Mouse (Mus musculus) stomach, embryonic 14.5 days (tissue): ENCODE results near the gene Gm11992. TPM values are rescaled to one million over a fixed set of nuclear protein-coding genes. Genes with fewer than 3 reads are reported as not detected.

Experiments used
- ATAC-seq: fragments of 200-750 bp; cut with Nextera tagmentation; 2 replicates; pipeline ENCODE4 v1.8.0; 2017; ENCODE audit warnings: low read depth, moderate TSS enrichment; ENCODE audit not compliant: insufficient number of reproducible peaks, insufficient read depth, low FRiP score
- H3K27ac ChIP-seq: fragments of 300-500 bp; sonication (generic); 2 replicates; pipeline ENCODE4 v1.5.1; 2014; ENCODE audit warnings: mild to moderate bottlenecking, low read length, moderate library complexity, mixed read lengths
- H3K27me3 ChIP-seq: fragments of 300-500 bp; sonication (generic); 2 replicates; pipeline ENCODE4 v1.6.1; 2014; ENCODE audit warnings: low read length, control low read depth, mixed read lengths; ENCODE audit not compliant: control insufficient read depth, insufficient read depth
- H3K36me3 ChIP-seq: fragments of 300-500 bp; sonication (generic); 2 replicates; pipeline ENCODE4 v1.6.1; 2014; ENCODE audit warnings: mild to moderate bottlenecking, control low read depth, low read length, moderate library complexity, mixed read lengths; ENCODE audit not compliant: control insufficient read depth, insufficient read depth
- H3K4me1 ChIP-seq: fragments of 300-500 bp; sonication (generic); 2 replicates; pipeline ENCODE4 v1.6.1; 2014; ENCODE audit warnings: low read length, control low read depth, mixed read lengths; ENCODE audit not compliant: control insufficient read depth, insufficient read depth
- H3K4me2 ChIP-seq: fragments of 300-500 bp; sonication (generic); replicated peaks from 2 replicates; pipeline ENCODE4 v1.6.1; 2014; ENCODE audit warnings: low read depth, low read length, control low read depth
- H3K4me3 ChIP-seq: fragments of 300-500 bp; sonication (generic); 2 replicates; pipeline ENCODE4 v1.5.1; 2014; ENCODE audit warnings: low read depth, low read length, control low read depth
- H3K9ac ChIP-seq: fragments of 300-500 bp; sonication (generic); replicated peaks from 2 replicates; pipeline ENCODE4 v1.6.1; 2014; ENCODE audit warnings: low read depth, mild to moderate bottlenecking, control low read depth, low read length, moderate library complexity, mixed read lengths
- H3K9me3 ChIP-seq: fragments of 300-500 bp; sonication (generic); 2 replicates; pipeline ENCODE4 v1.6.1; 2016; ENCODE audit warnings: low read depth, low read length, control low read depth; ENCODE audit not compliant: control insufficient read depth
- WGBS: fragments of 180-500 bp; shearing (Covaris S2); extraction: QIAGEN DNeasy Blood & Tissue Kit; methylation state at CpG from one replicate; pipeline ENCODE4 v1.1.7; 2014; 5-methylcytosine and 5-hydroxymethylcytosine counted together
- polyA plus RNA-seq: library from polyadenylated mRNA; unstranded; fragments of >200 nt; fragmentation: Nextera tagmentation; extraction: Ambion mirVana; gene quantifications from 2 replicates; pipeline ENCODE4 v1.2.1, GENCODE M21; 2014

Gene Gm11992
- polyA plus RNA-seq, 1 experiment from 2014 or later: 0.88 TPM

DNA sequence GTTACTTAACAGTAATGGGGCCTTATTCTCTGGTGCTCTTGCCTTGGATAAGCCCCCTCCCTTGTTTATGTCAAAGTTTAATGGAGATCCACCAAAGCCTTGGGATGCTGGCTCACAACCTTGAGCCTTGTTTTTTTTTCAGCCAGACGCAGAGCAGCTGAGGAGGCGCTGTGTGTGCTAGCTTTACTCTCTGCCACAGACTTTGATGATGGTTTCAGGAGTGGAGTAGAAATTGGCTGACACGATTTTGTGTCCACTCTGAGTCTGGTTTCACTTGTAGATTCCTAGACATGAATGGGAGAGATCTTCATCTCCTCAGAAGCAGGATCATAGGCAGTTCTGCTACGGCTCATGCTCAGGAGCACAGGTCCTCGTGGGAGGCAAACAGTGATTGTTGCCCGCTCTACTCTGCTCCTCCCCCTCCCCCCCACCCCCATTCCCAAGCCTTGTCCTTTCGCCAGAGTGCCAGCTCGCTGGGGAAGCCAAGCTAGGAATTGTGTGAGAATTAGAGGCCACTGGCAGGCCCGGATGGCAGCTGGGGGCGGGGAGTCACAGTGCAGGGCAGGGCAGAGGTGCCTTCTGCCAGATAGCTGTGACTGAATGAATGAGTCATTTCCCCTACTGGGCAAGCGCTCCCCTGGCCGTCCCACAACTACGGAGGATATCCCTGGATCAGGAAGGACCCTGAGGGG lies 69.1 kb downstream of the Gm11992 start:
- ATAC-seq: peak; percentile 76
- H3K36me3 ChIP-seq: no peaks in the 10 kb centered on the region
- no peak overlapping the region for H3K27ac ChIP-seq
- peaks cover 18% of the 10 kb centered on the region for H3K27me3 ChIP-seq
- H3K9me3 ChIP-seq: no peaks in the 10 kb centered on the region
- H3K9ac ChIP-seq: no peak overlapping the region
- peak overlapping the region; percentile 90 for H3K4me2 ChIP-seq
- 5% methylated on average over 13 of the region's 13 CpGs for WGBS
- H3K4me3 ChIP-seq: peak overlapping the region; percentile 38
- peaks cover 17% of the 10 kb centered on the region for H3K4me1 ChIP-seq

GRCm38 (mm10) chr11:9118050-9118420 lies 69.6 kb downstream of the Gm11992 start, which contains the start of gene Upp1:
Gene Upp1, plus strand, starts transcription at chr11:9118103.
- Histone ChIP-seq H3K4me3 (peak within 1 kb of the TSS; percentile 38), H3K4me2 (peak within 1 kb of the TSS; percentile 90), H3K9ac (peak within 1 kb of the TSS; percentile 14; the same call in 1 of the 2 replicates), H3K27me3 (peaks cover 18% of the 10 kb centered on the region), H3K27ac (no peak within 1 kb of the TSS), H3K36me3 (no peaks in the 10 kb centered on the region), H3K9me3 (no peaks in the 10 kb centered on the region), H3K4me1 (peaks cover 17% of the 10 kb centered on the region)
- no peak for ATAC-seq
- WGBS: under 1% methylated on average over 7 of the region's 7 CpGs

- Histone ChIP-seq H3K36me3 (no peaks in the 10 kb centered on the region), H3K4me2 (peak overlapping the region; percentile 90), H3K27ac (no peak overlapping the region), H3K4me3 (peak overlapping the region; percentile 38), H3K9ac (peak overlapping the region; percentile 14; the same call in 1 of the 2 replicates), H3K27me3 (peaks cover 18% of the 10 kb centered on the region), H3K4me1 (peaks cover 17% of the 10 kb centered on the region), H3K9me3 (no peaks in the 10 kb centered on the region)
- peak; percentile 71 for ATAC-seq
- WGBS: 1% methylated on average over 40 of the region's 40 CpGs
Observed at GRCm38 (mm10) chr11:9118421-9119121, 70.2 kb downstream of the Gm11992 start.

Other genes with a start within 250 kb of the Gm11992 start
- gene Pkd1l1, start 75.3 kb upstream of the Gm11992 start, polyA plus RNA-seq: 0.07 and 0.09 TPM in 2 replicates
- 20.3 and 23.1 TPM in 2 replicates for gene Hus1, start 37.4 kb upstream of the Gm11992 start, polyA plus RNA-seq
- gene Sun3, start 397 bp downstream of the Gm11992 start, polyA plus RNA-seq: 0.21 and 0.22 TPM in 2 replicates
- gene Upp1, start 69.5 kb downstream of the Gm11992 start, polyA plus RNA-seq: 6.0 and 8.3 TPM in 2 replicates
- gene Abca13, start 143.3 kb downstream of the Gm11992 start, polyA plus RNA-seq: 0.03 TPM in 1 of 2 replicates, not detected in the other